Mouse (Mus musculus) kidney, adult 2 months (tissue): ENCODE measurements at regions not wholly inside any gene's neighbourhood (a gene's known extent, or its start where the extent isn't known, plus 50 kb on each side); places are given as distances from the start of the nearest gene placed in this dataset.

Source experiments
- DNase-seq: peaks from one replicate; pipeline ENCODE4 v3.0.0; 2021
- H3K27ac ChIP-seq: fragments of 200-500 bp; 2 replicates; pipeline ENCODE4 v1.5.1; 2012; ENCODE audit warnings: low read depth, low read length, control low read depth, inconsistent platforms; ENCODE audit not compliant: insufficient read depth
- H3K27me3 ChIP-seq: fragments of 200-500 bp; replicated peaks from 2 replicates; pipeline ENCODE4 v1.6.1; 2012; ENCODE audit warnings: mild to moderate bottlenecking, moderate library complexity, low read length, inconsistent platforms; ENCODE audit not compliant: control insufficient read depth, insufficient read depth
- H3K36me3 ChIP-seq: fragments of 200-500 bp; 2 replicates; pipeline ENCODE4 v1.6.1; 2012; ENCODE audit warnings: mild to moderate bottlenecking, moderate library complexity, low read length, inconsistent platforms; ENCODE audit not compliant: control insufficient read depth, insufficient read depth
- H3K4me1 ChIP-seq: fragments of 200-500 bp; 2 replicates; pipeline ENCODE4 v1.6.1; 2011; ENCODE audit warnings: low read length; ENCODE audit not compliant: control insufficient read depth, insufficient read depth
- H3K4me3 ChIP-seq: fragments of 200-500 bp; 2 replicates; pipeline ENCODE4 v1.5.1; 2011; ENCODE audit warnings: mild to moderate bottlenecking, low read depth, low read length, control low read depth; ENCODE audit not compliant: insufficient read depth
- CTCF ChIP-seq: fragments of 200-500 bp; conservative IDR thresholded peaks from 2 replicates; pipeline ENCODE4 v1.5.1; 2011; ENCODE audit warnings: low read depth, mild to moderate bottlenecking, control low read depth, low read length, moderate library complexity, mixed read lengths; ENCODE audit not compliant: insufficient read depth, insufficient read length
- POLR2A ChIP-seq: fragments of 200-500 bp; IDR thresholded peaks from one replicate; pipeline ENCODE4 v1.6.1; 2011; ENCODE audit warnings: low read depth, low read length, control low read depth
- WGBS: fragments of 180-500 bp; shearing (Covaris S2); methylation state at CpG from one replicate; pipeline ENCODE4 v1.1.7; 2018; 5-methylcytosine and 5-hydroxymethylcytosine counted together

GRCm38 (mm10) chr12:112255223-112255622, 109.2 kb downstream of the Kif26a start:
- DNase-seq, result no peak
- Histone ChIP-seq H3K4me1 (no peaks in the 10 kb centered on the region), H3K4me3 (no peak overlapping the region), H3K27me3 (no peaks in the 10 kb centered on the region), H3K36me3 (no peaks in the 10 kb centered on the region), H3K27ac (no peak overlapping the region)
- TF ChIP-seq CTCF (no peak), POLR2A (no peak)
- 86% methylated on average over 12 of the region's 12 CpGs for WGBS

- no peak for DNase-seq
- Histone ChIP-seq H3K4me3 (no peak overlapping the region), H3K27ac (no peak overlapping the region), H3K36me3 (no peaks in the 10 kb centered on the region), H3K27me3 (no peaks in the 10 kb centered on the region), H3K4me1 (no peaks in the 10 kb centered on the region)
- TF ChIP-seq CTCF, result no peak
- TF ChIP-seq POLR2A, result no peak
- 70% methylated on average over 11 of the region's 11 CpGs for WGBS
Observed at GRCm38 (mm10) chr12:112257691-112258090, 111.7 kb downstream of the Kif26a start.

GRCm38 (mm10) chr12:112263283-112264056, 117.5 kb downstream of the Kif26a start:
- H3K4me1 ChIP-seq, result no peaks in the 10 kb centered on the region
- no peaks in the 10 kb centered on the region for H3K36me3 ChIP-seq
- no peak overlapping the region for H3K27ac ChIP-seq
- DNase-seq, result no peak
- WGBS, result 84% methylated on average over 14 of the region's 14 CpGs
- TF ChIP-seq POLR2A (no peak), CTCF (no peak)
- H3K4me3 ChIP-seq, result no peak overlapping the region
- no peaks in the 10 kb centered on the region for H3K27me3 ChIP-seq

- 87% methylated on average over 7 of the region's 7 CpGs for WGBS
- H3K4me3 ChIP-seq, result no peak overlapping the region
Observed at GRCm38 (mm10) chr12:112264201-112264600, 118.2 kb downstream of the Kif26a start.

GRCm38 (mm10) chr12:112265289-112265969, 119.4 kb downstream of the Kif26a start:
- Histone ChIP-seq H3K27me3 (no peaks in the 10 kb centered on the region), H3K4me3 (no peak overlapping the region), H3K27ac (no peak overlapping the region), H3K4me1 (no peaks in the 10 kb centered on the region), H3K36me3 (no peaks in the 10 kb centered on the region)
- 38% methylated on average over 10 of the region's 10 CpGs for WGBS
- no peak for TF ChIP-seq CTCF
- no peak for TF ChIP-seq POLR2A
- no peak for DNase-seq

More at GRCm38 (mm10) chr12:112264201-112264600, 118.2 kb downstream of the Kif26a start:
- H3K27ac ChIP-seq, result no peak overlapping the region
- no peak for TF ChIP-seq CTCF
- no peak for TF ChIP-seq POLR2A
- H3K36me3 ChIP-seq, result no peaks in the 10 kb centered on the region
- no peaks in the 10 kb centered on the region for H3K4me1 ChIP-seq
- H3K27me3 ChIP-seq, result no peaks in the 10 kb centered on the region
- no peak for DNase-seq

- Histone ChIP-seq H3K27ac (no peak overlapping the region), H3K27me3 (no peaks in the 10 kb centered on the region), H3K4me3 (no peak overlapping the region), H3K36me3 (no peaks in the 10 kb centered on the region), H3K4me1 (no peaks in the 10 kb centered on the region)
- DNase-seq, result no peak
- 90% methylated on average over 6 of the region's 6 CpGs for WGBS
- TF ChIP-seq POLR2A, result no peak
- no peak for TF ChIP-seq CTCF
Observed at GRCm38 (mm10) chr12:112274026-112274425, 128.0 kb downstream of the Kif26a start.

- Histone ChIP-seq H3K4me1 (no peaks in the 10 kb centered on the region), H3K4me3 (no peak overlapping the region), H3K36me3 (no peaks in the 10 kb centered on the region), H3K27ac (no peak overlapping the region), H3K27me3 (no peaks in the 10 kb centered on the region)
- TF ChIP-seq CTCF, result no peak
- TF ChIP-seq POLR2A, result no peak
- 59% methylated on average over 11 of the region's 11 CpGs for WGBS
- DNase-seq, result no peak
Observed at GRCm38 (mm10) chr12:112274756-112275155, 128.7 kb downstream of the Kif26a start.
